ENCODE assay signal across 8 mouse cellular contexts in genomic region chr9:107949922-107950235, GRCm38 (mm10). TPM values are rescaled to one million over a fixed set of nuclear protein-coding genes. Genes with fewer than 3 reads are reported as not detected.
DNase-seq lines count a peak whose midpoint lies in the region; ATAC-seq and TF ChIP-seq lines count a peak whose summit lies in the region.

Gene Traip (plus strand): TSS chr9:107950136.

- no peaks in the 10 kb centered on the region for H3K27me3 ChIP-seq in heart, embryonic 11.5 days (ENCODE audit: control insufficient read depth, insufficient read depth, low read length)
- H3K27me3 ChIP-seq in limb, embryonic 14.5 days (ENCODE audit: control insufficient read depth, insufficient read depth, low read length) = no peaks in the 10 kb centered on the region
- H3K27me3 ChIP-seq in stomach, postnatal 0 days (ENCODE audit: control insufficient read depth, insufficient read depth, low read length) = no peaks in the 10 kb centered on the region

- no peaks in the 10 kb centered on the region for H3K9me3 ChIP-seq in heart, embryonic 11.5 days (replicated peaks; ENCODE audit: control insufficient read depth, low read length)
- no peaks in the 10 kb centered on the region for H3K9me3 ChIP-seq in limb, embryonic 14.5 days (ENCODE audit: control insufficient read depth, low read length)
- no peaks in the 10 kb centered on the region for H3K9me3 ChIP-seq in stomach, postnatal 0 days (ENCODE audit: control insufficient read depth, low read length)

- no peak for DNase-seq in heart, adult 11 months
- DNase-seq in thymus, postnatal 0 days (ENCODE audit: low spot score) = no peak
- DNase-seq in thymus, postnatal 4 days = no peak
- DNase-seq in limb, embryonic 14.5 days (ENCODE audit: low spot score) = no peak
- DNase-seq in stomach, postnatal 0 days (ENCODE audit: low spot score) = no peak
- no peak for DNase-seq in right cerebral cortex, postnatal 10 days (ENCODE audit: low spot score in 2 of 2)

- no peak for TF ChIP-seq POLR2A in limb, embryonic 14.5 days (IDR thresholded peaks at IDR 0.05; ENCODE audit: borderline replicate concordance, extremely low read depth, insufficient read depth, insufficient read length)

- 91% methylated on average over 10 of the region's 10 CpGs for WGBS in heart, embryonic 11.5 days (ENCODE audit: insufficient replicate concordance)
- whole genome bisulfite sequencing in limb, embryonic 14.5 days = 91% methylated on average over 10 of the region's 10 CpGs
- 92% methylated on average over 10 of the region's 10 CpGs for WGBS in stomach, postnatal 0 days

- no peaks in the 10 kb centered on the region for H3K36me3 ChIP-seq in heart, embryonic 11.5 days (ENCODE audit: control insufficient read depth, insufficient read depth, low read length)
- no peaks in the 10 kb centered on the region; the same call in 1 of the 2 replicates for H3K36me3 ChIP-seq in limb, embryonic 14.5 days (ENCODE audit: control insufficient read depth, insufficient read depth, low read length)
- H3K36me3 ChIP-seq in stomach, postnatal 0 days (ENCODE audit: control insufficient read depth, insufficient read depth, low read length) = no peaks in the 10 kb centered on the region

- peaks cover 7% of the 10 kb centered on the region for H3K4me1 ChIP-seq in heart, embryonic 11.5 days (ENCODE audit: control insufficient read depth, insufficient read depth, low read length)
- peaks cover 3% of the 10 kb centered on the region; the same call in 1 of the 2 replicates for H3K4me1 ChIP-seq in limb, embryonic 14.5 days (ENCODE audit: control insufficient read depth, insufficient read depth, low read length)
- H3K4me1 ChIP-seq in stomach, postnatal 0 days (replicated peaks; ENCODE audit: control insufficient read depth, insufficient read depth) = no peaks in the 10 kb centered on the region

- TF ChIP-seq CTCF in stomach, postnatal 0 days (IDR thresholded peaks at IDR 0.05; ENCODE audit: low read depth) = no peak

- H3K4me2 ChIP-seq in heart, embryonic 11.5 days = peak within 1 kb of the TSS; percentile 78
- H3K4me2 ChIP-seq in limb, embryonic 14.5 days (replicated peaks; ENCODE audit: low read depth, low read length, severe bottlenecking) = peak within 1 kb of the TSS; percentile 78
- H3K4me2 ChIP-seq in stomach, postnatal 0 days (replicated peaks; ENCODE audit: low read depth) = peak within 1 kb of the TSS; percentile 76

- no peak for ATAC-seq in heart, embryonic 11.5 days (replicated peaks; ENCODE audit: insufficient number of reproducible peaks, low FRiP score, low TSS enrichment)
- ATAC-seq in limb, embryonic 14.5 days (ENCODE audit: low FRiP score, low read depth) = no peak
- no peak for ATAC-seq in stomach, postnatal 0 days (ENCODE audit: low FRiP score, low TSS enrichment)
- ATAC-seq in inflammation-experienced regulatory T-cells, adult 6 months = no peak

- peak within 1 kb of the TSS; percentile 75 for H3K9ac ChIP-seq in heart, embryonic 11.5 days (ENCODE audit: low read depth, low read length)
- peak within 1 kb of the TSS; percentile 59 for H3K9ac ChIP-seq in limb, embryonic 14.5 days (ENCODE audit: low read depth, low read length, severe bottlenecking)
- peak within 1 kb of the TSS; percentile 67 for H3K9ac ChIP-seq in stomach, postnatal 0 days (ENCODE audit: low read length)

- H3K4me3 ChIP-seq in heart, embryonic 11.5 days (ENCODE audit: low read depth, low read length) = peak within 1 kb of the TSS; percentile 59
- H3K4me3 ChIP-seq in limb, embryonic 14.5 days (replicated peaks; ENCODE audit: low read length) = peak within 1 kb of the TSS; percentile 68
- peak within 1 kb of the TSS; percentile 66 for H3K4me3 ChIP-seq in stomach, postnatal 0 days (ENCODE audit: low read depth, low read length)

- no peak for TF ChIP-seq EP300 in stomach, postnatal 0 days (optimal IDR thresholded peaks at IDR 0.05)

- peak within 1 kb of the TSS; percentile 62; the same call in 1 of the 2 replicates for H3K27ac ChIP-seq in heart, embryonic 11.5 days (ENCODE audit: low read depth, low read length)
- H3K27ac ChIP-seq in limb, embryonic 14.5 days (replicated peaks; ENCODE audit: low read depth, low read length) = peak within 1 kb of the TSS; percentile 65; the same call in 1 of the 2 replicates
- H3K27ac ChIP-seq in stomach, postnatal 0 days (replicated peaks) = peak within 1 kb of the TSS; percentile 67

RNA-seq across cellular contexts. Expression of gene Traip, which starts in this region (rescaled TPM):
- 14.5 and 16.7 TPM in 2 replicates for polyA plus RNA-seq in heart, embryonic 11.5 days (2014; fragmentation: Nextera tagmentation; extraction: Ambion mirVana)
- 23.1 and 27.2 TPM in 2 replicates for polyA plus RNA-seq in thymus, postnatal 0 days (2015; fragmentation: Nextera tagmentation; extraction: Ambion mirVana)
- polyA plus RNA-seq in limb, embryonic 14.5 days (2012; rRNA removed) = 10.5 and 14.3 TPM in 2 replicates
- 18.6 and 22.5 TPM in 2 replicates for polyA plus RNA-seq in limb, embryonic 14.5 days (2014; fragmentation: Nextera tagmentation; extraction: Ambion mirVana)
- 4.8 and 5.7 TPM in 2 replicates for polyA plus RNA-seq in stomach, postnatal 0 days (2015; fragmentation: Nextera tagmentation; extraction: Ambion mirVana)
- 10 to 100 TPM in 1 of 3 experiments, 1 to 10 TPM in 2; 2.7 to 11.6 (median 8.2) TPM for polyA plus RNA-seq in inflammation-experienced regulatory T-cells, adult 6 months (2017; shearing (Covaris generic))
